Mouse (Mus musculus): ENCODE measurements around the gene Rpl23. TPM values are rescaled to one million over a fixed set of nuclear protein-coding genes. Genes with fewer than 3 reads are reported as not detected.

Gene Rpl23
- polyA plus RNA-seq (2012; rRNA removed; ENCODE audit: low replicate concordance): 79.9 and 107 TPM in 2 replicates

DNA sequence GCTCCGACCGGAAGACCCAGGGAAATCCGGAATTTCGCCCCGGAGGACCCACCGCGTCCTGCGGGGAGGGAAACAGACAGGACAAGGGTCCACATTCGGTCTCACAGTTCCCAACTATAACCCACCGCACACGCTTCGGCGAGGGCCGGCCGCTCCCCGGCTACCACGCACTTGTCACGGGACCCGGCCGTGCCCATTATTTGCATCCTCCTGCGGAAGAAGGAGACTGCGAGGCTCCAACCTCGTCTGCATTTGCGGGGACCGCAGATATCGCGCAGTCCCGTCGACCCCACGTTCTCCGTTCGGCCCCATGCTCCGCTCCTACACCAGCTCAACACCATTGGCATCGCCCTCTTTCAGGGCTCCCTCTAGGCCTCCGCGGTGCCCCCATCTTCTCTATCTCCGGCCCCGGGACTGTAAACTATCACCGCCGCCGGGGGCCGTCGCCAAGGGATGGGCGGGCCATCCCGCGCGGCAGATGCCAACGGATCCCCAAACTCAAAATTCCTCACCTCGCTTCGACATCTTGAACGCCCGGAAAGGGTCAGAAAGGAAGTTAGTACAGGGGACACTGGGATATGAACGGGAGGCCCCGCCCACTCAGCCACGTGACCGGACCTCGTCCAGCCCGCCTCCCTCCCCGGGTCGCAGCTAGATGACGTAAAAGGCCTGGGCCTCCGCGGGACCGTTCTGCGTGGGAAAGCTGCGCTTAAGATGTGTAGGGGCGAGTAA is at the start of gene Rpl23:
Rpl23 (minus strand) TSS at position 606 of the 732 bp plus-strand sequence.

GRCm38 (mm10) chr11:97798782-97799145 is 16.5 kb upstream of the Rpl23 start, which contains the start of gene Lasp1:
Gene Lasp1, plus strand, starts transcription at chr11:97799000.

DNA sequence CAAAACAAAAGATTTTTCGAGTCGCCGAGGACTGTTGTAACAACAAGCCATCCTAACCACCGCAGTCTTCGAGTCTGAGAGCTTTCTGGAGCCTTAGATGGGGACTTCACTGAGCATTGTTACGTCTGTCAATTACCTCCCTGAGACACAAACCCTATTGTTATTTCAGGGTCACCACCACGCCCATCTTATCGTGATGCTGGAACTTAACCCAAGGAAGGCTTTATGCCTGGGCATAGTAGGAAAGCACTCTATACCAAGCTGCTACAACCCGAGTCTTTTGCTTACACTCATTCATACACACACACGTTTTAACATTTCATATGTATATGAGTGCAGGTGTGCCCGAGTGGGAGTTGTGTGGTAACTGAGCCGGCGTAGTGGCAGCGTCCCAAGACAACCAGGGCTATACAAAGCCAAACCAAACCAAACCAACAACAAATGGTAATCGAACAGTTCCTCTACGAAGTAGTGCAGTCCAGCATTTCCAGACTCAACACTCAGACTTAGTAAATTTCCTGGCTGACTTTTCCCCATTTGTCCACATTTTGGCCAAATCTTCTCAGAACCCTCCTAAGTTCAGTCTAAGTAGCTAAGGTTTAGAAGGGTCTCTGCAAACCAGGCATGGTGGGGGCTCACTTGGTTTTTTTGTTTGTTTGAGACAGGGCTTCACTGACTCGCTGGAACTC is 6.3 kb downstream of the Rpl23 start, which contains the start of gene 1700001P01Rik:
1700001P01Rik (minus strand) TSS at position 111 of the 689 bp plus-strand sequence.

DNA sequence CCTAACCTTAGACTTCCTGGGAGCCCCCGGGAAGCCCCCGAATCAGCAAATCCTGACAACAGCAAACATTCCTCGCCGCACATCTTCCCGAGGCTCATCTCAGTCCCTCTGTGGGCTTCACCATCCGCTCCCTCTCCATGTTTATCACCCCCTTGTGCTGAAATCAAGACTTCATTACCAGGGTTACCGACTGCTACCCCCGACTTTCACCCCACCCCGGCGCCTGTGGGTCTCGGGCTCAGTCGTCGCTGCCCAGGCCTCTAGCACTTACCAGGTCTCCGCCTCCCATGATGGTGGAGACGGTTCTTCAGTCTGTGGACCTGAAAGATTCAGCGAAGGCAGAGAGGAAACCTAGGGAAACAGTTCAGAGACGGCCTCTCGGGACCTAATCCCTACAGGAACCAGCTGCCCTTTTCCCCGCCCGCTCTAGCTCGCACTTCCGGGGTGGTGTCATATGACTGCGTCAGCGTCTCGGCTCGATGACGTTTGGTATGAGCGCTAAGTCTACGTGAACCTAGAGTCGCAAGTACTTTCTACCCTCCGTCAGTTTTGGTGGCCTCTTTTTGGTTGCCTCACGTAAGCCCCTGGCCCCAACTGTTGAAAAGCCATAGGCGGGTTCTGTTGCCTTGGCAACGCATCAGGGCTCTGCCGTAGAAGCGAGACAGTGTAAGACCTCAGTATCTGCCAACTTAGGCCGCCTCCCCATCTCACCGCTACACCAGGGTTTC is 15.9 kb downstream of the Rpl23 start, which contains the start of gene Cwc25:
Cwc25 (minus strand) TSS at position 403 of the 728 bp plus-strand sequence.

GRCm38 (mm10) chr11:97744063-97744717 is 38.0 kb downstream of the Rpl23 start, which contains the start of gene Pip4k2b:
Gene Pip4k2b, minus strand, starts transcription at chr11:97744704.

Other genes with a start within 250 kb of the Rpl23 start
- 1.1 and 1.3 TPM in 2 replicates for gene Srcin1, start 206.3 kb downstream of the Rpl23 start, polyA plus RNA-seq (2012; rRNA removed; ENCODE audit: low replicate concordance)
- gene Epop, start 152.7 kb downstream of the Rpl23 start, polyA plus RNA-seq (2012; rRNA removed; ENCODE audit: low replicate concordance): 1.5 and 8.0 TPM in 2 replicates
- gene Mllt6, start 119.0 kb downstream of the Rpl23 start, polyA plus RNA-seq (2012; rRNA removed; ENCODE audit: low replicate concordance): 51.8 and 137 TPM in 2 replicates
- gene Cisd3, start 96.6 kb downstream of the Rpl23 start, polyA plus RNA-seq (2012; rRNA removed; ENCODE audit: low replicate concordance): 93.5 and 125 TPM in 2 replicates
- gene Pcgf2, start 81.9 kb downstream of the Rpl23 start, polyA plus RNA-seq (2012; rRNA removed; ENCODE audit: low replicate concordance): 46.3 and 90.5 TPM in 2 replicates
- gene Psmb3, start 79.0 kb downstream of the Rpl23 start, polyA plus RNA-seq (2012; rRNA removed; ENCODE audit: low replicate concordance): 295 and 441 TPM in 2 replicates
- gene Pip4k2b, start 37.7 kb downstream of the Rpl23 start, polyA plus RNA-seq (2012; rRNA removed; ENCODE audit: low replicate concordance): 20.5 and 27.5 TPM in 2 replicates
- 7.0 and 10.5 TPM in 2 replicates for gene Cwc25, start 15.9 kb downstream of the Rpl23 start, polyA plus RNA-seq (2012; rRNA removed; ENCODE audit: low replicate concordance)
- not detected in 2 replicates for gene 1700001P01Rik, start 6.5 kb downstream of the Rpl23 start, polyA plus RNA-seq (2012; rRNA removed; ENCODE audit: low replicate concordance)
- gene Lasp1, start 16.6 kb upstream of the Rpl23 start, polyA plus RNA-seq (2012; rRNA removed; ENCODE audit: low replicate concordance): 143 and 183 TPM in 2 replicates
- 2.9 and 3.3 TPM in 2 replicates for gene B230217C12Rik, start 58.3 kb upstream of the Rpl23 start, polyA plus RNA-seq (2012; rRNA removed; ENCODE audit: low replicate concordance)
- gene Fbxo47, start 101.7 kb upstream of the Rpl23 start, polyA plus RNA-seq (2012; rRNA removed; ENCODE audit: low replicate concordance): 0.19 and 1.0 TPM in 2 replicates
- 5.7 TPM in 2 replicates for gene Plxdc1, start 204.0 kb upstream of the Rpl23 start, polyA plus RNA-seq (2012; rRNA removed; ENCODE audit: low replicate concordance)
- gene Arl5c, start 213.7 kb upstream of the Rpl23 start, polyA plus RNA-seq (2012; rRNA removed; ENCODE audit: low replicate concordance): 11.4 and 12.9 TPM in 2 replicates
- 17.6 and 54.6 TPM in 2 replicates for gene Cacnb1, start 240.6 kb upstream of the Rpl23 start, polyA plus RNA-seq (2012; rRNA removed; ENCODE audit: low replicate concordance)
- 426 and 586 TPM in 2 replicates for gene Rpl19, start 244.3 kb upstream of the Rpl23 start, polyA plus RNA-seq (2012; rRNA removed; ENCODE audit: low replicate concordance)